Mouse (Mus musculus) thymus, adult 2 months (tissue): ENCODE data around the gene Rpl36.

Source experiments
- CTCF ChIP-seq: fragments of 200-500 bp; IDR thresholded peaks from 2 replicates; pipeline ENCODE4 v1.5.1; 2012; ENCODE audit warnings: mild to moderate bottlenecking, control low read depth, low read length, moderate library complexity, borderline replicate concordance; ENCODE audit not compliant: control insufficient read depth, poor library complexity, insufficient read depth; ENCODE audit errors: extremely low read depth
- POLR2A ChIP-seq: fragments of 200-500 bp; IDR thresholded peaks from 2 replicates; pipeline ENCODE4 v1.6.1; 2012; ENCODE audit warnings: mild to moderate bottlenecking, low read length, control low read depth, moderate library complexity; ENCODE audit not compliant: control insufficient read depth, poor library complexity, insufficient read depth; ENCODE audit errors: extremely low read depth

DNA sequence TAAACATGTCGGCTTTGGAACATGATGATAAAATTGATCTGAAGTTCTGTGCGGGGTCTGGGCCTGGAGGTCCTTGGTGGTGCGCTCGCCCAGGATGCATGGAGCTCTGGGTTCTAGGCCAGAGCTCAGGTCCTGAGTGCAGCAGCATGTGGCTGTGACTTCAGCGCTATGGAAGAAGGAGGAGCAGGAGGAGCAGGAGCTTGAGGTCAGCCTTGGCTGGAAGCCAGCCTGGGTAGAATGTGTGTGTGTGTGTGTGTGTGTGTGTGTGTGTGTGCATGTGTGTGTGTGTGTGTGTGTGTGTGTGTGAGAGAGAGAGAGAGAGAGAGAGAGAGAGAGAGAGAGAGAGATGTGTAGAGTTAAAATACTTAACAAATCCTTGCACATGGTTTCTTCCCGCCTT lies 43.0 kb downstream of the Rpl36 start:
- no peak for TF ChIP-seq POLR2A
- no peak for TF ChIP-seq CTCF
